Mouse (Mus musculus): Measurements from ENCODE around the gene Casc3. TPM values are rescaled to one million over a fixed set of nuclear protein-coding genes. Genes with fewer than 3 reads are reported as not detected.
A peak's percentile ranks its signal among the peaks of the same experiment; 100 is the strongest.

Gene Casc3
- polyA plus RNA-seq, 1 experiment from 2014 or later: 34.8 TPM

GRCm38 (mm10) chr11:98829091-98829775 is 24.5 kb downstream of the Casc3 start:
- Histone ChIP-seq H3K27ac (ENCODE audit: low read depth, low read length) (no peak overlapping the region), H3K36me3 (ENCODE audit: control insufficient read depth, insufficient read depth, low read length) (peaks cover 51% of the 10 kb centered on the region), H3K4me1 (replicated peaks; ENCODE audit: control insufficient read depth, insufficient read depth, low read length) (no peaks in the 10 kb centered on the region), H3K9ac (ENCODE audit: low read depth, low read length) (no peak overlapping the region), H3K9me3 (ENCODE audit: control insufficient read depth, low read length) (no peaks in the 10 kb centered on the region), H3K4me3 (ENCODE audit: low read depth, low read length) (no peak overlapping the region), H3K4me2 (no peak overlapping the region), H3K27me3 (replicated peaks; ENCODE audit: control insufficient read depth, insufficient read depth, low read length) (no peaks in the 10 kb centered on the region)
- ATAC-seq (replicated peaks; ENCODE audit: low FRiP score): no peak
- WGBS: 75% methylated on average over 12 of the region's 12 CpGs
- no peak for DNase-seq (ENCODE audit: low spot score)

- WGBS: 83% methylated on average over 4 of the region's 4 CpGs
- no peak overlapping the region for H3K9ac ChIP-seq (ENCODE audit: low read depth, low read length)
- no peaks in the 10 kb centered on the region for H3K27me3 ChIP-seq (replicated peaks; ENCODE audit: control insufficient read depth, insufficient read depth, low read length)
- ATAC-seq (replicated peaks; ENCODE audit: low FRiP score) (no peak), DNase-seq (ENCODE audit: low spot score) (no peak)
- H3K4me2 ChIP-seq: no peak overlapping the region
- no peaks in the 10 kb centered on the region for H3K9me3 ChIP-seq (ENCODE audit: control insufficient read depth, low read length)
- peaks cover 47% of the 10 kb centered on the region for H3K36me3 ChIP-seq (ENCODE audit: control insufficient read depth, insufficient read depth, low read length)
- H3K4me1 ChIP-seq (replicated peaks; ENCODE audit: control insufficient read depth, insufficient read depth, low read length): no peaks in the 10 kb centered on the region
- H3K27ac ChIP-seq (ENCODE audit: low read depth, low read length): no peak overlapping the region
- no peak overlapping the region for H3K4me3 ChIP-seq (ENCODE audit: low read depth, low read length)
Measured at GRCm38 (mm10) chr11:98829875-98830274, 25.2 kb downstream of the Casc3 start.

GRCm38 (mm10) chr11:98835296-98835695 is 30.6 kb downstream of the Casc3 start:
- Histone ChIP-seq H3K9me3 (ENCODE audit: control insufficient read depth, low read length) (no peaks in the 10 kb centered on the region), H3K27ac (ENCODE audit: low read depth, low read length) (no peak overlapping the region), H3K4me3 (ENCODE audit: low read depth, low read length) (no peak overlapping the region), H3K27me3 (replicated peaks; ENCODE audit: control insufficient read depth, insufficient read depth, low read length) (peaks cover 30% of the 10 kb centered on the region), H3K4me2 (no peak overlapping the region), H3K9ac (ENCODE audit: low read depth, low read length) (no peak overlapping the region), H3K36me3 (ENCODE audit: control insufficient read depth, insufficient read depth, low read length) (peaks cover 13% of the 10 kb centered on the region), H3K4me1 (replicated peaks; ENCODE audit: control insufficient read depth, insufficient read depth, low read length) (peaks cover 19% of the 10 kb centered on the region)
- ATAC-seq (replicated peaks; ENCODE audit: low FRiP score) (no peak), DNase-seq (ENCODE audit: low spot score) (no peak)
- WGBS: 59% methylated on average over 5 of the region's 5 CpGs

- 64% methylated on average over 3 of the region's 3 CpGs for WGBS
- Histone ChIP-seq H3K4me3 (ENCODE audit: low read depth, low read length) (no peak overlapping the region), H3K27ac (ENCODE audit: low read depth, low read length) (no peak overlapping the region)
Measured at GRCm38 (mm10) chr11:98835725-98836124, 31.0 kb downstream of the Casc3 start.

DNA sequence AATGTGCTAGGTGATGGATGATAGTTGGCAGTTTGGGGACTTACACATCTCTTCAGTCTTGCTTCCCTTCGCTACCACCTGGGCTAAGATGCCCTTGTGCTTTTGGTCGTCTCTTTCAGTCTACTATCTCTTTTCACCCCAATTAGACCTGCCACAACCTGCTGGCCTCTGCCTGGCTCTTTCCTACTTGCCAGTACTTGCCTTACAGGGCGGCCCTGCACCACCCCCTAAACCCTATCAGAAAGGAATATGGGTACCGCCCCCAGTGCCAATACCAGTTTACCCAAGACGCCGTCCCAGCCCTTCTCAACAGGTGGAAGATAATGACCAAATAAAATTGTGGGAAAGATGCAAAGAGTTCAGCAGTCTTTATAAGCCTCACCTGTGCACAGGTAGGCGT is 31.4 kb downstream of the Casc3 start:
- Histone ChIP-seq H3K4me1 (replicated peaks; ENCODE audit: control insufficient read depth, insufficient read depth, low read length) (peaks cover 19% of the 10 kb centered on the region), H3K9me3 (ENCODE audit: control insufficient read depth, low read length) (no peaks in the 10 kb centered on the region), H3K36me3 (ENCODE audit: control insufficient read depth, insufficient read depth, low read length) (peaks cover 12% of the 10 kb centered on the region; the same call in 1 of the 2 replicates), H3K27me3 (replicated peaks; ENCODE audit: control insufficient read depth, insufficient read depth, low read length) (peaks cover 30% of the 10 kb centered on the region), H3K9ac (ENCODE audit: low read depth, low read length) (peak overlapping the region; percentile 28), H3K4me3 (ENCODE audit: low read depth, low read length) (peak overlapping the region; percentile 64), H3K4me2 (peak overlapping the region; percentile 96), H3K27ac (ENCODE audit: low read depth, low read length) (no peak overlapping the region)
- ATAC-seq (replicated peaks; ENCODE audit: low FRiP score): peak; percentile 56; the same call in 1 of the 2 replicates
- DNase-seq (ENCODE audit: low spot score): no peak
- 27% methylated on average over 7 of the region's 7 CpGs for WGBS

More at GRCm38 (mm10) chr11:98835725-98836124, 31.0 kb downstream of the Casc3 start:
- ATAC-seq (replicated peaks; ENCODE audit: low FRiP score): no peak
- H3K9me3 ChIP-seq (ENCODE audit: control insufficient read depth, low read length): no peaks in the 10 kb centered on the region
- peaks cover 13% of the 10 kb centered on the region; the same call in 1 of the 2 replicates for H3K36me3 ChIP-seq (ENCODE audit: control insufficient read depth, insufficient read depth, low read length)
- H3K9ac ChIP-seq (ENCODE audit: low read depth, low read length): no peak overlapping the region
- H3K4me1 ChIP-seq (replicated peaks; ENCODE audit: control insufficient read depth, insufficient read depth, low read length): peaks cover 19% of the 10 kb centered on the region
- DNase-seq (ENCODE audit: low spot score): no peak
- H3K27me3 ChIP-seq (replicated peaks; ENCODE audit: control insufficient read depth, insufficient read depth, low read length): peaks cover 30% of the 10 kb centered on the region
- no peak overlapping the region; the same call in 1 of the 2 replicates for H3K4me2 ChIP-seq

- Histone ChIP-seq H3K4me3 (ENCODE audit: low read depth, low read length) (peak within 1 kb of the TSS; percentile 64), H3K27me3 (replicated peaks; ENCODE audit: control insufficient read depth, insufficient read depth, low read length) (peaks cover 30% of the 10 kb centered on the region), H3K36me3 (ENCODE audit: control insufficient read depth, insufficient read depth, low read length) (peaks cover 6% of the 10 kb centered on the region; the same call in 1 of the 2 replicates), H3K9me3 (ENCODE audit: control insufficient read depth, low read length) (no peaks in the 10 kb centered on the region), H3K4me1 (replicated peaks; ENCODE audit: control insufficient read depth, insufficient read depth, low read length) (peaks cover 19% of the 10 kb centered on the region), H3K4me2 (peak within 1 kb of the TSS; percentile 96), H3K27ac (ENCODE audit: low read depth, low read length) (no peak within 1 kb of the TSS), H3K9ac (ENCODE audit: low read depth, low read length) (peak within 1 kb of the TSS; percentile 66)
- WGBS: under 1% methylated on average over 47 of the region's 48 CpGs
- ATAC-seq (replicated peaks; ENCODE audit: low FRiP score) (peak; percentile 93), DNase-seq (ENCODE audit: low spot score) (peak; percentile 89)
Measured at GRCm38 (mm10) chr11:98836651-98837141, 32.0 kb downstream of the Casc3 start, which contains the start of gene Rapgefl1. Gene Rapgefl1, plus strand, starts transcription at chr11:98836785.

DNA sequence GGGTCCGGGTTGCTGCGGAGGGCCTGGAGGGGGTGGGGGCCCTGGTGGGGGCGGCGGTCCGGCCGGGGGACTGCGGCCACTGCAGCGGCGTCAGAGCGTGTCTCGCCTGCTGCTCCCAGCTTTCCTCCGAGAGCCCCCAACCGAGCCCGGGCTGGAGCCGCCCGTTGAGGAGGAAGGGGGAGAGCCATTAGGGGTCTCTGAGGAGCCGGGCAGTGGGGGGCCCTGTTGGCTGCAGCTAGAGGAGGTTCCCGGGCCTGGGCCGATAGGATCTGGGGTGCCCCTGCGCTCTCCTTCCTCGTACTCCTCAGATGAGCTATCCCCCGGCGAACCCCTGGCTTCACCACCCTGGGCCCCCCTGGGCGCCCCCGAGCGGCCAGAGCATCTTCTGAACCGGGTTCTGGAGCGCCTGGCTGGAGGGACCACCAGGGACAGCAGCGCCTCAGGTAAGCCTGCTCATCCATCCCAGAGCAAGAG is 32.6 kb downstream of the Casc3 start:
- H3K4me1 ChIP-seq (replicated peaks; ENCODE audit: control insufficient read depth, insufficient read depth, low read length): peaks cover 19% of the 10 kb centered on the region
- H3K27ac ChIP-seq (ENCODE audit: low read depth, low read length): no peak overlapping the region
- no peaks in the 10 kb centered on the region for H3K9me3 ChIP-seq (ENCODE audit: control insufficient read depth, low read length)
- whole genome bisulfite sequencing: 3% methylated on average over 29 of the region's 29 CpGs
- DNase-seq (ENCODE audit: low spot score) (peak; percentile 49), ATAC-seq (replicated peaks; ENCODE audit: low FRiP score) (no peak)
- peak overlapping the region; percentile 96 for H3K4me2 ChIP-seq
- H3K36me3 ChIP-seq (ENCODE audit: control insufficient read depth, insufficient read depth, low read length): peaks cover under 1% of the 10 kb centered on the region; the same call in 1 of the 2 replicates
- H3K9ac ChIP-seq (ENCODE audit: low read depth, low read length): peak overlapping the region; percentile 66
- H3K4me3 ChIP-seq (ENCODE audit: low read depth, low read length): peak overlapping the region; percentile 64
- peaks cover 30% of the 10 kb centered on the region for H3K27me3 ChIP-seq (replicated peaks; ENCODE audit: control insufficient read depth, insufficient read depth, low read length)

DNA sequence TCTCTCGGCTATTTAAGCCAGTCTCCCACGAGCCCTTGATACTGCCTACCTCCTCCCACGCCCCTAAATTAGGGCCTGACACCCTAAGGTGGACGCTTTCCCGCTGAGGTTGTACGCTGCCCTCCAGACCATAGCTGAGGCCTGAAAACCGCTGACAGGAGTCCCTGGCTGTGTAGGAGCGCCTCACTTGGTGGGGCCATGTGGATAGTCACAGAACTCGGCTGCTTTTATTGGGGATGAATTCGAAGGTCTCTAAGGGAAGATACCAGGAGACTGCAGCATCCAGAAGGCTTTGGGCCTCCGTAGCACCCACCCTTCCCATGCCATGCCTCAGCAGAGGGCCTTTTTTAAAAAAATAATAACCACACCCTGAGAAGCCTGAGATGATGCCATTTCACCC is 33.2 kb downstream of the Casc3 start:
- Histone ChIP-seq H3K4me2 (no peak overlapping the region; the same call in 1 of the 2 replicates), H3K4me3 (ENCODE audit: low read depth, low read length) (no peak overlapping the region)
- 51% methylated on average over 11 of the region's 11 CpGs for WGBS

More for the DNA sequence above, 33.2 kb downstream of the Casc3 start:
- Histone ChIP-seq H3K27ac (ENCODE audit: low read depth, low read length) (no peak overlapping the region), H3K9me3 (ENCODE audit: control insufficient read depth, low read length) (no peaks in the 10 kb centered on the region), H3K4me1 (replicated peaks; ENCODE audit: control insufficient read depth, insufficient read depth, low read length) (peaks cover 19% of the 10 kb centered on the region), H3K36me3 (ENCODE audit: control insufficient read depth, insufficient read depth, low read length) (no peaks in the 10 kb centered on the region; the same call in 1 of the 2 replicates), H3K27me3 (replicated peaks; ENCODE audit: control insufficient read depth, insufficient read depth, low read length) (peaks cover 30% of the 10 kb centered on the region), H3K9ac (ENCODE audit: low read depth, low read length) (no peak overlapping the region)
- ATAC-seq (replicated peaks; ENCODE audit: low FRiP score): no peak
- no peak for DNase-seq (ENCODE audit: low spot score)

All from liver, embryonic 11.5 days (tissue).